Mouse (Mus musculus): ENCODE measurements around the gene Tmem132d. TPM values are rescaled to one million over a fixed set of nuclear protein-coding genes. Genes with fewer than 3 reads are reported as not detected.

The Tmem132d gene
- total RNA-seq, 2 experiments from 2014 or later = 0.13 TPM; not detected in 1

DNA sequence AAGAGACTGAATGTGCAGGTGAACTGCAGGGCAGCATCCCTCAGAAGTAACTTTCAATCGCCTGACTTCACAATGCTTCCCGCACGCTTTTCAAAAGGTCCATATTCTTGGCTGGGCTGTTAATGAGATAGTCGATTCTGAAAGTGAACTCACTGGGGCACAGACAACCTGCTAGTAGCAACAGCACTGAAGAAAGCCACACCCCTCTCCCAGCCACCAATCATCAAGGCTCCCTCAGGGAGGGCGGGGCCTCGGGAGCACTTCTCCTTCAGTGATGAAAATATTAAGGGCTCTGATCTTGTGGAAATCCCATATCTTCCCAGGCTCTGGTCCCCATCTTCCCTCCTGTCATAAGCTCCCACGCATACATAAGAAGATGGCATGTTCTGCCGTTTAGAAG lies 27.8 kb downstream of the Tmem132d start:
- DNase-seq = no peak

DNA sequence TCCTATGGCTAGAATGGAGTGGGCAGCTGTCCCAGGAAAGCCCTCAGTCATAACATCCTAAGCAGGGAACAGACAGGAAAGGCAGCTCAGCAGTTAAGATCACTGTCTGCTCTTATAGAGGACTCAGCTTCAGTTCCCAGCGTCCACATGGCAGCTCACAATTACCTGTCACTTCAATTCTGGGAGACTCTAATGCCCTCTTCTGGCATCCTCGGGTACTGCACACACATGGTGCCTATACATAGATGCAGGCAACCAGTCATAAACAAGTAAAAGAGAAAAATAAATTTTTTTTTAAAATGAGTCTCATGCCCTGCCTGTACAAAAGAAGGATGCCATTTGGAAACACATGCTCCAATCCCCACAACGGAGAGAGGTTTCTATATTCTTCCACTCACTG lies 28.7 kb downstream of the Tmem132d start:
- no peak for DNase-seq

DNA sequence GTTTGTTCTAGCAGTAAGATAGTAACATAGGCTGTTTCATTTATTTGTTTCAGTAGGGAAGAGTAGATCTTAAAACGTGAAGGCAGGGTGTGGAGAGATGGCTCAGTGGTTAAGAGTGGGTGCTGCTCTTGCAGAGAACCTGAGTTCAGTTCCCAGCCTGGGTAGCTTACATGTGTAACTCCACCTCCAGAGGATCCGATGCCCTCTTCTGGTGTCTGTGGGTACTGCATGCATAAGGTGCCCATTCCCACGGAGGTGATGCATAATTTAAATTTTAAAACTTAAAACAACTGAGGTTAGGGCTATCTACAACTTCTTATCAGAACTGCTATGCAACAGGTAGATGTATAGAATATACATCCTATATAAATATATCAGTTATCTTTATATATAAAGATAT lies 40.5 kb downstream of the Tmem132d start:
- DNase-seq = no peak

DNA sequence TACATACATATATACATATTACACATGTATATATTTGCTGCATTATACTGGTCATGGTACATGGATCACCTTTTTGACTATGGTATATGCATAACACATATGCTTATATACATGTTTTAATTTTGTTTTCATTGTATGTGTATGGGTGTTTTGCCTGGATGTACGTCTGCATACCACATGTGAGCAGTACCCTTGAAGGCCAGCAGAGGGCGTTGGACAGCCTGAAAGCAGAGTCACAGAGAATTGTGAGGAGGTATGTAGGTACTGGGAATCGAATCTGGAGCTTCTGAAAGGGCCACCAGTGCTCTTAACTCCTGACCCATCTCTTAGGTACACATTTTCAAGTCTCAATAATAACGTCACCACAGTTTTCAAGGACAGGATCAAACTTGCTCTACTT lies 43.2 kb downstream of the Tmem132d start:
- no peak for DNase-seq

DNA sequence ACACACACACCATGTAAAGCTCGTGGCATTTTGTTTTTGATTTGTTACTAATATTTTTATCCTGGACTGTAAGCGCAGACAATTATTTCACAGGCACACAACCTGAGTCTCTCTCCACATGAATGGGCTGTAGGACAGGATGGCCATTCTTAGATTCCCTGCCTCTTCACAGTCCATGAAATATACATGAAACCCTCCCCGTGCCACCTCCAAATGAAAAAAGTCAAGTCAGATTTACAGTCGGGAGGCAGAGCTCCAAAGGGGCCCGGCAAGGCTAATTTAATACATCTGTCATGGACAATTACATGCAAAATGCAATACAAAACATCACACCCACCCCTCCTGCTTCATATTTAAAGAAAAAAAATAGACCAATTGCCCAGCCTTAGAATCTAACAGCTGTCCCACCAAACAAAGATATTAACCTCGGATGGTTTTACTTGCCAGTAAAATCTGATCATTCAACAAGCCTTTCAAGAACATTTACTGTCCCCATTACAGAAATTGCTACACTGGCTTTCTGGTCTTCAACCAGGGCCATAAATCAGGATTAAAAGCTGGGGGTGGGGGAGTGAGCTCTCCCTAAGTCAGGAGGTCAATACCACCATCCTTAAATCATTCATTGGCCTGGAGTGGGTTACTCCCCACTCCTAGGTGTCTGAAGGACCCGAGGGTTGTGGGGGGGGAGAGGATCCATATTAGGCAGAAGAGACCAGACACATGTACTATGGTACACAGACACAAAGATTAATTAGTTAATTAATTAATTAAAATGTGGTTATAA lies 44.3 kb downstream of the Tmem132d start:
- no peak for DNase-seq

DNA sequence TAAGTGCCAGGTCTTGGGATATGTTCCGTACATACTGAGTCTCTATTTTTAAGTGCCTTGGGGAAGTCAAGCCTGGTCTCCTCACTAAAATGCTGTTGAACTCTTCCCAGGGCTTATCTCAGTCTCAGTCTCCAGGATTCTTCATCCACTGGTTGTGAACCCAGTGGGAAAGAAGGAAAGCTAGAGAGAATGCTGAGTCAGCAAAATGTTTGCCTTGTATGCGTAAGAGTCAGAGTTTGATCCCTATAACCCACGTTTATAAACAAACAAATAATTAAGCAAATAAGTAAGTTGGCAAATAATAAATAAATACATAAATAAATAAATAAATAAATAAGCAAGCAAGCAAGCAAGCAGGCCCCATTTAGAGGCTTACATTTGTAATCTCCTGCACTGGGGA lies 63.1 kb downstream of the Tmem132d start:
- no peak for DNase-seq

DNA sequence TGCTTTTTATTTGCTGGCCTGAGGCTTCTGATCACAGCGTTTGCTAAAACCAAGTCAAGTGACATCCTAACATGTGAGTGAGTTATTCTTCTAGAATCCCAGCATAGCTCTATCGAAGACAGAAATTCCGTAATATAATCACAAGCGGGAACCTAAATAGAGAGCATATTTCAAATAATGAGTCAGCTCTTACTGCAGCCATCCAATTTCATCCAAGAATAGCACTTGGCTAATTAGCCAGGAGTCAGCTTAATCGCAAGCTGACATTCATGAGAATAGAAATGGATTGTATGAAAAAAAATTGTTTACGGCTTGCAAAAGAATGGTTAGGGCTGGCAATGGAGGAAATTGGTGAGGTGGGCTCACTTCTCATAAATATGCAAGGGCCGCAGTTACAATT lies 63.8 kb downstream of the Tmem132d start:
- DNase-seq = no peak

DNA sequence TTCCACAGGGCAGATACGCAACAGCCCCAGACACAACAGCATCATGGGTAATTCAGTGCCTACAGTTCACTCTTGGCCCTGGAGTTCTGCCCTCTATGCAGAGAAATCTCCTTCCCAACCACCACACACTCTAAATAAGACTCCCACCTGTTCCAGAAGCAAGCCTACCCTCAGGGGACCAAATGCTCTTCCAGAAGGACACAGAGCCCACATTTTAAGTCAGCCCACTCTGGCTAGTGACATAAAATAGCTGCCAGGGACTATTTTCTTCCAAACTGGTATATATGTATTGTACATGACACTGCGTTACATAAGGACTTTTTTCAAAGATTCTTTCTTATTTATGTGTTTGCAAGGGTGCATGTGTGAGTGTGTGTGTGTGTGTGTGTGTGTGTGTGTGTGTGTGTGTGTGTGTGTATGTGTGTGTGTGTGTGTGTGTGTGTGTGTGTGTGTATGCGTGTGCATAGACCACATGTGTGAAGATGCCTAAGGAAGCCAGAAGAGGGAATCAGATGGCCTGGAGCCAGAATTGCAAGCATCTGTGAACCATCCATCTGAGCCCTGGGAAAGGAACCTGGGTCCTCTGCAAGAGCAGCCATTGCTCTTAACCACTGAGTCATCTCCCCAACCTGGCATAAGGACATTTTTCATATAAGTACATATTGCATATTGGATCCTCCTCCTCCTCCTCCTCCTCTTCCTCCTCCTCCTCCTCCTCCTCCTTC lies 67.5 kb downstream of the Tmem132d start:
- DNase-seq = no peak

DNA sequence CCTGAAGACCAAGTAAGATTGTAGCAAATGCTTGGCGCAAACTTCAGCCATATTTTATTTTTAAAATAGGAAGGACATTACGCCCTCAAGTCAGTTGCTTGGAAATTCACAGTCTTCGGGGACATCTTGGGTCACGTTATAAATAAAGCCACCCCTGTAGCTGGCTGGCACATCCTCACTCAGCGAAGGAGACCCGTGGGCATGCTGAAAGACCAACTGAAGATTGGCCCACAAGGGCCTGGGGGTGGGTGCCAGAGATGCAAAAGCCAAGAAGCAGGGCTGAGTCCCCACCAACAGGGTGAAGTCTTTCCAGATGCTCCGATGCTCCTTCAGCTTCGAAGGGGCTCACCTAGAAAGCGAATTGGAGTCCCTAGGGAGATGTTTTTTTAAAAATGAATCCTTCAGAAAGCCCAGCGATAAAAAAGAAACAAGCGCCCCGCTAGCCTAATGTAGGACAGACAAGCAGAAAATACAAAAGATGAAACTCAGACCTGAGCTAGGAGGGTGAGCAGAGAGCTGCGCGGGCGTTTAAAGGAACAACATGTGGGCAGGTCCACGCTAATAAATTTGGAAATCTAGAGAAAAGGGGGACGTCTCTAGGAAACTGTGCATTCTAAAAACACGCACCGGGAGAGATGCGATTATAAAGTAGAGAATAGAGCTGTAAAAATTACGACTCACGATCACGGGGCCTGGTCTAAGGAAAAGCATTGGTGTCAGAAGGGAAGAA lies 71.8 kb downstream of the Tmem132d start:
- no peak for DNase-seq

DNA sequence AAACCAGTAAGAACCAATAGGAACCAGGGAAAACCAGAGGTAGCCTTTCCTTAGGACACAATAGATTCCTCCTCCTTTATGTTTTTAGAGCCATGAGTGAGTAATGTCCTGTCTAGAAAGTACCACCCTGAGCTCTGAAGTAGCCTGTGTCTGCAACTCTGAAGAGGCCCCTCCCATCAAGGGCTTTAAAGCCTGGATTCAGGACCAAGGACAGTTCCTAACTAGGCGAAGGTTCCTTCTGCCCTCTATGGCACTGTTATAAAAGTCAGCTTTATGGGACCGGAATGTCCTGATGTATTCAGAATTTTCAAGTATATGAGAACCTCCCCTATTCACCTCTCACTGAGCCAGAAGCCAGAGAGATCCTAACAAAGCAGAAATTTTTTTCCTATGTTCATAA lies 84.0 kb downstream of the Tmem132d start:
- DNase-seq = no peak

DNA sequence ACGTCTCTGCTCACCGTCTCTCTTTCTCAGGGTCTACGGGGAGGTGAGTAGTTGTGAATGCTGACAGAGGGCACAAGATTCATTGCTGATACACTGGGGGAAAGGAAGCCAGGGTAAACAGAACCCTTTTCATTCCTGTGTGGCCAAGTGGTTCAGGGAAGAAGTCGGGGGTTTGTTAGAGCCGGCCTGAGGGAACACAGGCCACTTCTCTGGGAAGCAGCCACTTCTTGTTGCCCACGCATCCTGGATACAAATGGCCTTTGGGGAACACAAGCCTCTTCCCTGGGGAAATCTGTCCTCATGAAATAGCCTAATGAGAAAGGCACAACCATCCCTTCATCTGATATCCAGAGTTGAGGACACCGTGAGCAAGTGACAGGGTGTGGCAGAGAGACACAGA lies 96.0 kb downstream of the Tmem132d start:
- DNase-seq = no peak

DNA sequence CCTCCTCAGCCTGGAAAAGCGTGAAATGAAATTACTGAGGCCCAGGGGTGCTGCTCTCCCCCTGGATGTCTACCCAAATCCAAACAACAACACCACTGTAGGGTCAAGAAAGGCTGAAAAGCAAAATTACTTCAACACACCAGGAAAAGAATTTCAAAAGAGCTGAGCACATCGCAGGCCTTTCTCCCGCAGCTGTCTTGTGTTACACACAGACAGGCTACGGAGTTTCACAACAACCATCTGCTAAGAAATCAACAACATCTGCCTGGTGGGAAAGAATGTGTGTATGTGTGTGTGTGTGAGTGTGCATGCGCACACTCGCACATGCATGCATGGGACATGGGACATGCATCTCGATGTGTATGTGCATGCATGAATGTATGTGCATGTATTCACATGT lies 100.1 kb downstream of the Tmem132d start:
- DNase-seq = no peak

DNA sequence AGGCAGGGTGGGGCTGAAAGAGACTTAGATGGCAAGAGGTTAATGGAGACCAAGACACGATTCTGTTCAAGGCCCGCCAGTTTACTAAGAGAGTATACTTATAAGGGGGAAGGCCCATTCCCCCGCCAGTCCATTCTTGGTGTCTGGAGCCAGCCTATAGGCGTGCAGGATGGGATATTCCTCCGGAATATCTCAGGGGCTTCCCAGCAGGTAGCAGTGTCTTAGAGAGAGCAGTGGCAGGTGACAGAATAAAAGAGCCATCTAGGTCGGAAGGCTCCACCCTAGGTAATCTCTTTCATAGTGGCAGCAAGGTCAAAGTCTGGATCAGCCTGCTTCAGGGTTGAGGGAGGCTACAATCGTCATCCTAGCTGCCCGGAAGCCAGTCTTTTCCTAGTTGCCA lies 102.5 kb downstream of the Tmem132d start:
- no peak for DNase-seq

DNA sequence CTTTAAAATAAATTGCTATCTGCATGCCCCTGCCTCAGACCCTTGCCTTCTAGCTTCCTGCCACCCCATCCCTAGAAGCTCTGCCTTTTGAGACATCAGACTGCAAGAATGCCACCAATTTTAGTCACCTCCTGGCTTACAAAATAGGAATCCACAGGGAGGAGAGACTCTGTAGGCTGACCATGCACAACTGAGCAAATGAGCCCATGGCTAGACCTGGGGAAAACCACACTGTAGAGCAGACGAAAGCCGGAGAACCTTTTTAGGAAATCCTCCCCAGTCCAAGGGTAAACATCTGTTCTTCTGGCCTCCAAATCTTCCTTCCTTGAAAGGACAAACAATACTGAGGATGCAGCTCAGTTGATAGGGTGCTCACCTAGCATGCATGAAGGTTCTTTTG lies 130.5 kb downstream of the Tmem132d start:
- no peak for DNase-seq

DNA sequence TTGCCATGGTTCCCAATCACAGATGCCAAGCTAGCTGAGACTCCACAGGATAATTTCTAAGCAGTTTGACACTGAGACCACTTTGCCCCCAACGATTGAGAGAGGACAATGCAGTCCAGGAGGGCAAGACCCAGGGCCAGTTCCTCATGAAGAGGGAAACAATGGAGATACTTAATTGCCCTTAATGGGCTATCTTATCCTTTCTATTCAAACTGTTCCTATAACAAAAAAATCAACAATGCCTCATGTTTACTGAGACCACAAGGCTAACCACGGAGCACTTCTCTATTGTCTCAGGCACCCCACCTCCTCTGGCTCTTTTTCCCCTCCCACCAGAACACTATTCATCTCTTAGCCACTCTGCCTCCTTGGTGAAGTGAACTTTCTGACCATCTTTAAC lies 141.7 kb downstream of the Tmem132d start:
- no peak for DNase-seq

DNA sequence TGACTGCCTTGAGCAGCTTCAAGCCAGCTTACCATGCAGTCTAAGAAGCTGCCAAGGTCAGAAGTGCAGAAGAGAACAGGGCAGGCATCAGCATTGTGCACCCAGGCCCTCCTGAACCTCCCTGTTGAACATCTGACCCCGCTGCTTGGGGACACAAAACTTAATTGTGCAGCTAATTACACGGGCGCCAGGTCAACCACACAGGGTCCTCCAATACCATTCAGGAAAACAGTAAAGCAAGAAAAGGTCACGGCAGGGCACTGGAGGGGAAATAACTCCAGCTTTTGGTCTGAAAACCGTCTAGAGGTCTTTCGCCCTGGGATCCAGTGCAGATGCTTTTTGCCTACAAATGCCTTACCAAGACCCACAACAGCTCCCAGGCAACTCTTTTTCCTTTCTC lies 159.6 kb downstream of the Tmem132d start:
- no peak for DNase-seq

DNA sequence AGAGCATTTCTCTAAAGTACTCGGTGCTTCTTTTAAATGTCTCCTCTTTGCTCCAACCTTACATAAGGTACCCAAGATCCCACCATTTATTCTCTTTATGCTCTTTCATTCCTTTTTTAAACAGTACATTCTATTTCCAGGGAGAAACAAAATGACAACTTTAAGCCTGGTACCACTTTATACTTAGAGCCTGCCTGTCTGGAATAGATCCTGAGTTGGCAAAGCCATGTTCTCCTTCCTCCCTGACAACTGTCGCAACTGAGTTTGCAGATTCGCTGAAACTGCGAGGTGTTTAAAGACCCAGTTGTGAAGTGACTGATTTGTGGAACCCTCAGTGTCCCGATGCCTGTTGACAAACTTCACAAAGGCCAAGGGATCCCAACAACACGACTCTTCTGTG lies 165.5 kb downstream of the Tmem132d start:
- no peak for DNase-seq

DNA sequence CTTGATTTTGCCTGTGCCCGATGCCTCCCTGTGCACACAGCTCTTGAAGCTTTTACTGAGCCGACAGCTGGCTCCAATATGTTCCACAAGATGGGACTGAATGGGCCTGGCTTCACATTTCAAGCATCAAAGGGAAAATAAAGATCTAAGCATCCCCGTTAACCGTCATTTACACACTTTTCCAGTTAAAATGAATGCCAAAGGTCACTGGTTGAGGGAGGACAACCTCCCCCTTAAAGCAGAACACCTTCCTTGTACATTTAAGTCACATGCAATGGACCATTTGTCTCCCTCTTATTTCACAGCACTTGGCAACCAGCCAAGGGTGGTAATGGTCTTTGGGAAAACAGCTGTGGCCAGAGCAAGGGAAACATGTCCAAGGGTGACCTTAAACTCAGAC lies 188.7 kb downstream of the Tmem132d start:
- no peak for DNase-seq

DNA sequence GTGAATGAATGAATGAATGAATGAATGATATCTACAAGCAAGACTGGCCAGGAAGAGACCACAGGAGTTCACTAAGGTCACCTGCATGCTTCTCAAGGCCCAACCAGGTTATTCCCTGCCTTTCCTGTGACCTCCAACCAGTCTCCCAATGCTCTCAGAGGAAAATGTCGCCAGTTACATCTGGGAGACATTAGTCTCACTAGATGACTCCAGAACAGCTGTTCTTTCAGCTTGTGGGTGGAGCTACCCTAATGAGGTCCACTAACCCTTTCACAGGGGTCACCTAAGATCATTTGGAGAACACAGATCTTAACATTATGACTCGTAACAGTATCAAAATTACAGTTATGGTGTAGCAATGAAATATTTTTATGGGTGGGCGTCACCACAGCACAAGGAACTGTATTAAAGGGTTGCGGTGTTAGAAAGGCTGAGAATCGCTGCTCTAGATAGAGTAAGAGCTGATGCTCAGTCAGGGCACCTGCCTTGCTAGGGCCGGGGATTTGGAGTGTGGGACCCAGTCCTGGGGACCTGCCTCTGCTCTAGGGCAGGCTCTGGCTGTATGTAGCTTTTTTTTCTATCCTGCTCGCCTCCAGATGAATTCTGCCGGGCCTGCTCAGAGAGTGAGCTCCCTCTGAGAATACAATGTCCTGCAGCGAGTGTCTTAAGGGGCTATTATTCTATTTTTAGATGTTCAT lies 196.1 kb downstream of the Tmem132d start:
- no peak for DNase-seq

DNA sequence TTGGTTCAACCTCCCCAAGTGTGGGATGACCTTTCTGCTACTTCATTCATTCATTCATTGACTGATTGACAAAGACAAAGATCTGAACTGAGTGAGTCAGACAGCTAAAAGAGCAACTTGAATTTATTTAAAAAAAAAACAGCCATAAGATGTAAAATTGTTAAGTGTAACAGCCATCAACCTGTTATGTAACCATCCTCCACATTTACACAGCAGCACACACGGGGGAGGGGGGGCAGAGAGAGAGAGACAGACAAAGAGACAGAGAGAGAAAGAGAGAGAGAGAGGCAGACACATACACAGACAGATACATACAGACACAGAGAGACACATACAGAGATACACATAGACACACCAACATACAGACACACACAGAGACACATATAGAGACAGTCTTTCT lies 197.3 kb downstream of the Tmem132d start:
- DNase-seq = no peak

DNA sequence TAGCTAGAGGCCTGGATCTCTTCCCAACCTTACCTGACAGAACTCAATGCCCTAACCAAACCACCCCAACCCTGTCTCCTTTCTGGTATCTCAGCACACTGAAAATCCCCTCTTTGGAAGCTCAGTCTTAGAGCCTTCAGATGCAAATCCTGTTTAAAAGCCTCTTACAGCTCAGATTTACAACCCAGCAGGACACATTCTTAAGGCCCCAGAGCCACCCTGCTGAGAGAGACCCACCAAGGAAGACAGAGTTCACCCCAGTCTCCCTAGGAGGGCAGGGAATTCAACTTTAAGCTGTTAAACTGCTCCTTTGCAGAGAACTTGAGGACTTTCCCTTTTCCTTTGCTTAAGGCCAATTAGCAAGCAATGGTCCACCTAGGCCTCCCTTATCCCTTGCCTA lies 199.8 kb downstream of the Tmem132d start:
- no peak for DNase-seq

DNA sequence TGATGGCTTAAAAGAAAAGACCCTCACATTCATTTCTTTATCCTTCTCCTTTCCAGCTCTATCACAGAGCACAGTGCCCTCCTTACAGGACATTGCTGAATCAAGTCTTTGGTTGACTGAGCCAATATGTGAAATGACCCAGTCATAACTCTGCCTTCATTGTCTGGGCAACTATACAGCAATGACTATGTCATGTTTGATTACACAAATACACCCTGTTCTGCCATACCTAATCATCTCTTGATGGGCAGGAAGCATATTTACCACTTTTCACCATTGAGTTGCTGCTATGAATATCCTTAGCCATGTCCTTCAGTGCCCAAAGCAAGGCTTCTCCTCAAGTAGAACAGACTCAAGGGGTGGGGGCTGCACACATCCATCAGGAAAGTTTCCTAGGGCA lies 214.6 kb downstream of the Tmem132d start:
- no peak for DNase-seq

DNA sequence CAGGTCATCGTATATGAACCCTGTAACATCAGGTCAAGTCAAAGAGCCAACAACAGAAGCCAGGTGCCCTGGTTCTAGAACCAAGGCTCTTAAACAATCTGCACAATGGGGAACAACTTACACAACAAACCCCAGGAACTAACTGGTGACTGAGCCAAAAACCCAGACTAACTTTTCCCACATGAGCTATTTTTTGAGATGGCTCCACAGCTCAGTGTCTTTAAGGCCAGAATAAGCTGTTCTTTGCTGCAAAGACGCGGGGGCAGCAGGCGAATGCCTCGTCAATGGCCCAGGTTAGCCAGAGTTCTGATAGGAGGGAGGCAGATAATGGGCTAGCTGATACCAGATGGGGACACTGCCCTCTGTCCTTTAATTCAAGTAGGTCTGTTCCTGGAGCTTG lies 221.8 kb downstream of the Tmem132d start:
- DNase-seq = no peak
